Mouse (Mus musculus) CH12.LX (cell line): ENCODE measurements around the gene Stat2. TPM values are rescaled to one million over a fixed set of nuclear protein-coding genes. Genes with fewer than 3 reads are reported as not detected.

Experiments
- DNase-seq: peaks from one replicate; pipeline ENCODE4 v3.0.0-alpha.2; 2013; ENCODE audit errors: extremely low read depth
- H3K27ac ChIP-seq: 2 replicates; pipeline ENCODE4 v1.5.1; 2012; ENCODE audit warnings: low read depth, mild to moderate bottlenecking, control low read depth, moderate library complexity; ENCODE audit not compliant: insufficient read depth
- H3K27me3 ChIP-seq: replicated peaks from 2 replicates; pipeline ENCODE3; 2012; ENCODE audit warnings: inconsistent platforms
- H3K36me3 ChIP-seq, 2 experiments: replicated peaks in 1 of 2; 2 replicates each; pipeline versions ENCODE3 to v1.6.1; 2012; ENCODE audit warnings: inconsistent platforms in 1 of 2, low read length in 1 of 2, mild to moderate bottlenecking in 1 of 2, mixed read lengths in 1 of 2, moderate library complexity in 1 of 2; ENCODE audit not compliant: control insufficient read depth in 1 of 2, insufficient read depth in 1 of 2
- H3K4me1 ChIP-seq, 2 experiments: 2 replicates each; pipeline ENCODE4 v1.6.1; 2012; ENCODE audit warnings: inconsistent platforms in 1 of 2, moderate library complexity in 1 of 2; ENCODE audit not compliant: insufficient read depth in 2 of 2, control insufficient read depth in 1 of 2
- H3K4me2 ChIP-seq: 2 replicates; pipeline ENCODE4 v1.6.1; 2012; ENCODE audit warnings: low read depth, mild to moderate bottlenecking, control low read depth; ENCODE audit not compliant: poor library complexity, insufficient read depth, severe bottlenecking
- H3K4me3 ChIP-seq, 3 experiments: fragments of 150-350 bp in 1 of 3; sonication (generic) in 1 of 3; replicated peaks in 1 of 3; 2 replicates each; pipeline versions ENCODE3 to v1.5.1; 2011 to 2012; ENCODE audit warnings: low read depth in 2 of 3, low read length in 2 of 3, mild to moderate bottlenecking in 2 of 3, moderate library complexity in 2 of 3, control low read depth in 1 of 3, improper control_type of control experiment in 1 of 3, inconsistent platforms in 1 of 3, mixed read lengths in 1 of 3; ENCODE audit not compliant: poor library complexity in 1 of 3
- H3K79me2 ChIP-seq: replicated peaks from 2 replicates; pipeline ENCODE4 v1.6.1; 2012; ENCODE audit warnings: mild to moderate bottlenecking, moderate library complexity; ENCODE audit not compliant: control insufficient read depth, poor library complexity, insufficient read depth, severe bottlenecking; ENCODE audit errors: extremely low read depth
- H3K9ac ChIP-seq: 2 replicates; pipeline ENCODE4 v1.6.1; 2012; ENCODE audit warnings: low read depth, mild to moderate bottlenecking, control low read depth, moderate library complexity; ENCODE audit not compliant: insufficient read depth
- H3K9me3 ChIP-seq: replicated peaks from 2 replicates; pipeline ENCODE3; 2012; ENCODE audit warnings: low read length, inconsistent platforms, mixed read lengths
- BHLHE40 ChIP-seq: IDR thresholded peaks from 2 replicates; pipeline ENCODE4 v1.6.1; 2011; ENCODE audit warnings: mild to moderate bottlenecking, low read depth, low read length, improper control_type of control experiment
- E2F4 ChIP-seq: IDR thresholded peaks from 2 replicates; pipeline ENCODE4 v1.6.1; 2011; ENCODE audit warnings: low read depth, low read length, improper control_type of control experiment; ENCODE audit not compliant: insufficient replicate concordance
- ELF1 ChIP-seq: IDR thresholded peaks from 2 replicates; pipeline ENCODE4 v1.6.1; 2014; ENCODE audit warnings: low read depth, mild to moderate bottlenecking, inconsistent platforms, low read length, improper control_type of control experiment
- EP300 ChIP-seq: IDR thresholded peaks from 2 replicates; pipeline ENCODE4 v1.6.1; 2011; ENCODE audit warnings: low read length, improper control_type of control experiment
- ETS1 ChIP-seq: conservative IDR thresholded peaks from 2 replicates; pipeline ENCODE4 v1.6.1; 2012; ENCODE audit warnings: low read depth, mild to moderate bottlenecking, inconsistent platforms, low read length, improper control_type of control experiment, moderate library complexity
- GABPA ChIP-seq: IDR thresholded peaks from 2 replicates; pipeline ENCODE4 v1.6.1; 2012; ENCODE audit warnings: low read depth, low read length, improper control_type of control experiment, inconsistent platforms; ENCODE audit not compliant: insufficient replicate concordance
- NRF1 ChIP-seq: IDR thresholded peaks from 2 replicates; pipeline ENCODE4 v1.6.1; 2014; ENCODE audit warnings: low read depth, mild to moderate bottlenecking, inconsistent platforms, low read length, improper control_type of control experiment, moderate library complexity
- RAD21 ChIP-seq: IDR thresholded peaks from 2 replicates; pipeline ENCODE4 v1.6.1; 2011; ENCODE audit warnings: low read depth, mild to moderate bottlenecking, low read length, improper control_type of control experiment, moderate library complexity
- SMC3 ChIP-seq: IDR thresholded peaks from 2 replicates; pipeline ENCODE4 v1.6.1; 2011; ENCODE audit warnings: low read depth, low read length, improper control_type of control experiment
- USF2 ChIP-seq: conservative IDR thresholded peaks from 2 replicates; pipeline ENCODE4 v1.6.1; 2011; ENCODE audit warnings: low read depth, low read length, improper control_type of control experiment
- ZNF384 ChIP-seq: IDR thresholded peaks from 2 replicates; pipeline ENCODE4 v1.6.1; 2012; ENCODE audit warnings: low read depth, low read length, improper control_type of control experiment, inconsistent platforms
- dilution Hi-C: fragments of 300-500 bp; cut with MboI; formaldehyde crosslinking; loops from 2 replicates; pipeline ENCODE4 v1.14.3; 2020; ENCODE audit warnings: low sequenced_read_pairs; ENCODE audit not compliant: extremely low pct_unique_long_range_greater_than_20kb, extremely low pct_ligation_motif_present
- in situ Hi-C: fragments of 300-500 bp; cut with MboI; formaldehyde crosslinking; loops from 3 replicates; pipeline ENCODE4 v1.14.3; 2019; ENCODE audit warnings: low sequenced_read_pairs, low pct_ligation_motif_present, low pct_unique_long_range_greater_than_20kb, mixed read lengths
- polyA plus RNA-seq: library from polyadenylated mRNA; unstranded; fragments of >175 nt; gene quantifications from 2 replicates; pipeline ENCODE4 v1.2.1, GENCODE M21; 2012; ENCODE audit warnings: low read depth; ENCODE audit not compliant: insufficient read length
- total RNA-seq, 2 experiments: library from RNA; depleted of rRNA; stranded (reverse); fragments of 300-350 nt in 1 of 2; fragments of >200 nt in 1 of 2; gene quantifications; 2 replicates each; pipeline ENCODE4 v1.2.3; 2012 to 2014

The Stat2 gene
- total and polyA plus RNA-seq, 3 experiments, result 3.3 to 14.6 (median 12.5) TPM

GRCm38 (mm10) chr10:128322141-128323108 is 52.1 kb downstream of the Stat2 start, which contains the start of gene Cnpy2 (continued):
- no peak; the same call in 1 of the 2 replicates for TF ChIP-seq GABPA

DNA sequence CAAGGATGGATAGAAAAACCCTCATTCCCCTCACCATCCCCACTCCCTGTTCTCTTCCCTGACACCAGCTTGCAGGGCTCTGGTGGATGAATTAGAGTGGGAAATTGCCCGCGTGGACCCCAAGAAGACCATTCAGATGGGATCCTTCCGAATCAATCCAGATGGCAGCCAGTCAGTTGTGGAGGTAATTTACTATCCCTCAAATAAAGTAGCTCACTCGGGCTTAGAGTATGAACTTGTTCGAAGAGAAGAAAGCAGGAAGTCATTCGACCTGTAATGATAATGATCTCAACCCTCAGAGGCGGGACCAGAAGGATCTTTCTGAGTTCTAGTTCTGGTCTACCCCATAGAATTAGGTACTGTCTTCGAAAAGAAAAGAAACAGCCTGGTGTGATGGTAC is 53.2 kb downstream of the Stat2 start:
- no peaks in the 10 kb centered on the region for H3K9me3 ChIP-seq
- peak overlapping the region; percentile 76 for H3K4me2 ChIP-seq
- H3K4me1 ChIP-seq, result peaks cover 6 to 15% of the 10 kb centered on the region in 2 experiments
- H3K9ac ChIP-seq, result peak overlapping the region; percentile 93
- H3K79me2 ChIP-seq, result peaks cover 3% of the 10 kb centered on the region
- peak overlapping the region; percentile 47; the same call in 1 of the 2 replicates for H3K27ac ChIP-seq
- TF ChIP-seq ELF1 (0 out of 2 replicates have a peak, but pooled peaks have one; percentile 45), RAD21 (no peak), SMC3 (no peak), USF2 (no peak), E2F4 (no peak), EP300 (no peak), BHLHE40 (no peak)
- in situ Hi-C loops, result no loop called here
- dilution Hi-C loops, result no loop called here
- peaks cover 42 to 60% of the 10 kb centered on the region in 2 experiments for H3K36me3 ChIP-seq
- H3K4me3 ChIP-seq, result peak overlapping the region; percentile 64 to 86 (median 78)
- no peaks in the 10 kb centered on the region for H3K27me3 ChIP-seq
- DNase-seq, result no peak

DNA sequence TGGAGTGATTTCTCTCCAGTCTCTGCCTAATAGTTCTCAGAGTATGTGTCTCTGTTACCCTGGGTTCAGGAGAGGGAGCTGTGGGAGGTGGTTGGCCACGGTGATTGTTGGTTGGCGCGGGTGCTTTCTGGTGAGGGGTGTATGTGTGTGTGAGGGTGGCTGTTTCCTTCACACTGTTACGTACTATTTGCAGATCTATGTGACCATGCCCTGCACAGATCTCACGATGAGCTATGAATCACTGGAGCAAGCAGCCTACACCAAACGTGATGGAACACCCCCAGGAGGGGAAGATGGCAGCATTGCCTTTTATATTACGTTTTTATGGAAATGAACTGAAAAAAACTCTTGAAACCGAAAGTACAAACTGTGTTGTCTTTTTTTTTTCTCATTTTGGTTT is 56.5 kb downstream of the Stat2 start:
- H3K27me3 ChIP-seq, result no peaks in the 10 kb centered on the region
- H3K4me2 ChIP-seq, result no peak overlapping the region
- H3K4me1 ChIP-seq, result peaks cover 2 to 10% of the 10 kb centered on the region in 2 experiments; a peak in 2 of 4 replicates
- in situ Hi-C loops, result no loop called here
- H3K36me3 ChIP-seq, result peaks cover 22 to 41% of the 10 kb centered on the region in 2 experiments
- TF ChIP-seq ZNF384 (peak; percentile 59), ETS1 (no peak), NRF1 (no peak)
- dilution Hi-C loops, result no loop called here
- H3K79me2 ChIP-seq, result peaks cover 3% of the 10 kb centered on the region; the same call in 1 of the 2 replicates
- H3K9me3 ChIP-seq, result no peaks in the 10 kb centered on the region
- no peak overlapping the region for H3K9ac ChIP-seq
- H3K27ac ChIP-seq, result no peak overlapping the region
- no peak overlapping the region for H3K4me3 ChIP-seq
- no peak for DNase-seq
